ENCODE assay signal across 16 mouse cellular contexts in genomic region chr9:43741277-43741676, GRCm38 (mm10).
"Had no signal": no experiment of that assay in that cellular context is flagged by ENCODE, and none has a peak within 500 bp of the region (broad histone marks: within the 10 kb centered on the region; RNA-seq: fewer than 3 reads in every experiment).

No protein-coding gene starts in this region.

- H3K4me2 ChIP-seq: neural tube, embryonic 13.5 days; neural tube, embryonic 15.5 days; stomach, embryonic 15.5 days had no signal

- DNase-seq: retina, postnatal 1 day; right cerebral cortex, adult 18-20 months; right cerebral cortex, postnatal 14 days; right cerebral cortex, postnatal 25 days; right cerebral cortex, postnatal 4 days; spleen, adult 18-20 months; thymus, adult 18-20 months; thymus, adult 2 months; thymus, postnatal 14 days; thymus, postnatal 25 days; thymus, postnatal 36 days; thymus, postnatal 4 days had no signal

- H3K4me3 ChIP-seq: neural tube, embryonic 13.5 days; neural tube, embryonic 15.5 days; stomach, embryonic 15.5 days had no signal

- H3K27me3 ChIP-seq: stomach, embryonic 15.5 days had no signal

- H3K9me3 ChIP-seq: neural tube, embryonic 13.5 days; neural tube, embryonic 15.5 days; stomach, embryonic 15.5 days had no signal

- H3K9ac ChIP-seq: neural tube, embryonic 13.5 days; neural tube, embryonic 15.5 days; stomach, embryonic 15.5 days had no signal

- H3K27ac ChIP-seq: neural tube, embryonic 13.5 days; neural tube, embryonic 15.5 days; stomach, embryonic 15.5 days; stomach, postnatal 0 days had no signal

- H3K36me3 ChIP-seq: neural tube, embryonic 13.5 days; neural tube, embryonic 15.5 days; stomach, embryonic 15.5 days had no signal
